Mouse (Mus musculus): Measurements from ENCODE around the gene Adgre1. TPM values are rescaled to one million over a fixed set of nuclear protein-coding genes. Genes with fewer than 3 reads are reported as not detected.
A peak's percentile ranks its signal among the peaks of the same experiment; 100 is the strongest.
"Not testable (repeated sequence)": the region's sequence is repeated elsewhere in the genome, so short reads cannot be mapped to it uniquely, and the experiment has no call there.

The Adgre1 gene
- 1.7 and 4.8 TPM in 2 replicates for polyA plus RNA-seq (2014; fragmentation: Nextera tagmentation; extraction: Ambion mirVana)

DNA sequence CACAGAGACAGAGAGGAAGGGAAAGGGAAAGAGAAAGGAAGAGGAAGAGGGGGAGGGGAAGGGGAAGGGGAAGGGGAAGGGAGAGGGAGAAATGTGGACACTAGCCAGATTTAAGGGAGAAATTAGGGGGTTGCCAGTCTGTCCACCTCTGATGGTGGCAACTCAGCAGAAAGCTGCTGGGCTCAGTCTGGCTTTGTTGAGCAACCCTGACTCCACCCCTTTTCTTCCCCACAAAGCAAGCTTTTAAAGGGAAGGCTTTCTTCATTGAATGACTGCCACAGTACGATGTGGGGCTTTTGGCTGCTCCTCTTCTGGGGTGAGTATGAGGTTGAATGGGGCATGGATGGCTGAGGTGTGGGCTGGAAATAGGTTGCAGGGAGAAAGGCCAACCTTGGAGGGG is at the start of gene Adgre1:
Adgre1 (plus strand) TSS at position 251 of the 400 bp plus-strand sequence.
- no peaks in the 10 kb centered on the region for H3K4me1 ChIP-seq (ENCODE audit: control insufficient read depth, insufficient read depth, low read length)
- H3K4me3 ChIP-seq (ENCODE audit: low read length), result no peak within 1 kb of the TSS
- no peaks in the 10 kb centered on the region for H3K27me3 ChIP-seq (ENCODE audit: control insufficient read depth, insufficient read depth, low read length)
- H3K36me3 ChIP-seq (ENCODE audit: control insufficient read depth, insufficient read depth, low read length), result no peaks in the 10 kb centered on the region
- H3K9ac ChIP-seq (ENCODE audit: low read depth, low read length), result no peak within 1 kb of the TSS
- no peak within 1 kb of the TSS for H3K4me2 ChIP-seq (replicated peaks; ENCODE audit: low read depth, low read length)
- 25% methylated on average over 1 of the region's 1 CpGs for WGBS
- H3K27ac ChIP-seq (ENCODE audit: low read depth, low read length), result no peak within 1 kb of the TSS
- no peak for ATAC-seq (ENCODE audit: low FRiP score, low TSS enrichment)
- no peaks in the 10 kb centered on the region for H3K9me3 ChIP-seq (ENCODE audit: control insufficient read depth, low read length)

DNA sequence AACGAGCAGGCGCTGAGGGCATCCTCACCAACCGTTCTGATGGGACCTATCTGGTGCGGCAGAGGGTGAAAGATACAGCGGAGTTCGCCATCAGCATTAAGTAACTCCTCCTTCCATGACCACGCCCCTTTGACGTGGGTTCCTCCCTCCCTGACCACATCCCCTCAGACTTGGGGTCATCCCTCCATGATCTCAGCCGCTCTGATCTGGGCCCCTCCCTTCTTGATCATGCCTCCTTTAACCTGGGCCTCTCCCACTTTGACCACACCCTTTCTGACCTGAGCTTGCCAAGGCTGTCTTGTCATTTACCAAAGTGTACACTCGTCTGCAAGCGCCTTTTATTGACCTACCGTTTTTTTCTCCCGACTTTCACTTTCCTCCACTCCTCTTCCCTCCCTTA is 46.7 kb upstream of the Adgre1 start:
- no peak for ATAC-seq (ENCODE audit: low FRiP score, low TSS enrichment)
- no peak overlapping the region for H3K4me3 ChIP-seq (ENCODE audit: low read length)
- no peaks in the 10 kb centered on the region for H3K9me3 ChIP-seq (ENCODE audit: control insufficient read depth, low read length)
- H3K4me2 ChIP-seq (replicated peaks; ENCODE audit: low read depth, low read length), result no peak overlapping the region
- H3K9ac ChIP-seq (ENCODE audit: low read depth, low read length), result no peak overlapping the region
- no peaks in the 10 kb centered on the region for H3K27me3 ChIP-seq (ENCODE audit: control insufficient read depth, insufficient read depth, low read length)
- no peak overlapping the region for H3K27ac ChIP-seq (ENCODE audit: low read depth, low read length)
- no peaks in the 10 kb centered on the region for H3K4me1 ChIP-seq (ENCODE audit: control insufficient read depth, insufficient read depth, low read length)
- no peaks in the 10 kb centered on the region for H3K36me3 ChIP-seq (ENCODE audit: control insufficient read depth, insufficient read depth, low read length)
- 33% methylated on average over 13 of the region's 13 CpGs for WGBS

GRCm38 (mm10) chr17:57327615-57328014 is 30.9 kb upstream of the Adgre1 start:
- Histone ChIP-seq H3K27me3 (ENCODE audit: control insufficient read depth, insufficient read depth, low read length) (no peaks in the 10 kb centered on the region), H3K36me3 (ENCODE audit: control insufficient read depth, insufficient read depth, low read length) (no peaks in the 10 kb centered on the region), H3K9ac (ENCODE audit: low read depth, low read length) (no peak overlapping the region), H3K4me3 (ENCODE audit: low read length) (no peak overlapping the region), H3K4me1 (ENCODE audit: control insufficient read depth, insufficient read depth, low read length) (0 out of 2 replicates have a peak, but pooled peaks cover 5% of the 10 kb centered on the region), H3K9me3 (ENCODE audit: control insufficient read depth, low read length) (no peaks in the 10 kb centered on the region), H3K27ac (ENCODE audit: low read depth, low read length) (no peak overlapping the region), H3K4me2 (replicated peaks; ENCODE audit: low read depth, low read length) (no peak overlapping the region)
- no peak for ATAC-seq (ENCODE audit: low FRiP score, low TSS enrichment)
- 67% methylated on average over 8 of the region's 8 CpGs for WGBS

DNA sequence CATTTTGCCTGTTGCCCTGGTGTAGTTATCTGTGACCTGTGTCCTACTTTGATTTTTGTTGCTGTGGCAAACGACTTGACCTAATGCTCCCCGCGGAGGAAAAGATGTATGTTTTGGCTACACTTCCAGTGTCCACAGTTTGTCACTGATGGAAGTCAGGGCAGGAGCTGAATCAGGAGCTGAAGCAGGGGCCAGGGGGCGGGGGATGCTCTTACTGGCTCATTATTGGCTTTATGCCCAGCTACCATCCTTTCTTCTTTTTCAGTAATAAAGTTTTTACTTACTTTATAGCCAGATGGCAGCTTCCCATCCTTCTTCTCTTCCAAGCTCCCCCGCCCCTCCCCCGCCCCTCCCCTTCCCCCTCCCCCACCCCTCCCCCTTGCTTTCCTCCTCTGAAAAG is 29.5 kb upstream of the Adgre1 start:
- no peak; the same call in 1 of the 2 replicates for ATAC-seq (ENCODE audit: low FRiP score, low TSS enrichment)
- WGBS, result 40% methylated on average over 5 of the region's 6 CpGs
- Histone ChIP-seq H3K4me2 (replicated peaks; ENCODE audit: low read depth, low read length) (no peak overlapping the region), H3K27ac (ENCODE audit: low read depth, low read length) (no peak overlapping the region), H3K9ac (ENCODE audit: low read depth, low read length) (no peak overlapping the region), H3K36me3 (ENCODE audit: control insufficient read depth, insufficient read depth, low read length) (no peaks in the 10 kb centered on the region), H3K9me3 (ENCODE audit: control insufficient read depth, low read length) (no peaks in the 10 kb centered on the region), H3K4me1 (ENCODE audit: control insufficient read depth, insufficient read depth, low read length) (0 out of 2 replicates have a peak, but pooled peaks cover 5% of the 10 kb centered on the region), H3K27me3 (ENCODE audit: control insufficient read depth, insufficient read depth, low read length) (no peaks in the 10 kb centered on the region), H3K4me3 (ENCODE audit: low read length) (no peak overlapping the region)

DNA sequence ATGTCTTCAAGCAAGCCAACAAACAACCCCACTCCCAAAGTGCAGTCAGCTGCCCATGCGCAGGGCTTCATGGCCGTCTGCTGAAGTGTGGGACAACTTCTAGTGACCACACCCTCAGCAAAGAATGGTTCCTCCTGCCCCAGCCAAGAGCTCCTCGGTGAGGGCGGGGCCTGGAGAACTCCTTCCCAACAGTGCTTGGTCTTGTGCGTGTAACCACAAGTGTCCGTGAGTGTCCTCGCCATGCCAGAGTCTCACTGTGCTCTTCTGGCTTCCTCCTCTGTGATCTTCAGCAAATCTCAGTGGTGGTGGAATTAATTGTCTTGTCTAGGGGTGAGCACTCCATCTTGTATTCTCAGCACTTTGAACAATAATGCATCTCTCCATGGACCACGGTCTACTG is 27.5 kb upstream of the Adgre1 start:
- ATAC-seq (ENCODE audit: low FRiP score, low TSS enrichment), result no peak
- Histone ChIP-seq H3K9me3 (ENCODE audit: control insufficient read depth, low read length) (no peaks in the 10 kb centered on the region), H3K4me2 (replicated peaks; ENCODE audit: low read depth, low read length) (no peak overlapping the region), H3K4me3 (ENCODE audit: low read length) (no peak overlapping the region), H3K4me1 (ENCODE audit: control insufficient read depth, insufficient read depth, low read length) (0 out of 2 replicates have a peak, but pooled peaks cover 5% of the 10 kb centered on the region), H3K9ac (ENCODE audit: low read depth, low read length) (no peak overlapping the region), H3K27ac (ENCODE audit: low read depth, low read length) (no peak overlapping the region), H3K27me3 (ENCODE audit: control insufficient read depth, insufficient read depth, low read length) (no peaks in the 10 kb centered on the region), H3K36me3 (ENCODE audit: control insufficient read depth, insufficient read depth, low read length) (no peaks in the 10 kb centered on the region)
- WGBS, result 89% methylated on average over 8 of the region's 8 CpGs

GRCm38 (mm10) chr17:57332241-57332640 is 26.2 kb upstream of the Adgre1 start:
- no peak for ATAC-seq (ENCODE audit: low FRiP score, low TSS enrichment)
- 77% methylated on average over 4 of the region's 4 CpGs for WGBS
- no peaks in the 10 kb centered on the region for H3K27me3 ChIP-seq (ENCODE audit: control insufficient read depth, insufficient read depth, low read length)

GRCm38 (mm10) chr17:57334001-57334760 is 24.3 kb upstream of the Adgre1 start:
- no peak overlapping the region for H3K27ac ChIP-seq (ENCODE audit: low read depth, low read length)
- H3K9me3 ChIP-seq (ENCODE audit: control insufficient read depth, low read length), result no peaks in the 10 kb centered on the region
- no peak overlapping the region for H3K9ac ChIP-seq (ENCODE audit: low read depth, low read length)
- no peaks in the 10 kb centered on the region for H3K27me3 ChIP-seq (ENCODE audit: control insufficient read depth, insufficient read depth, low read length)
- 65% methylated on average over 9 of the region's 9 CpGs for WGBS
- H3K4me2 ChIP-seq (replicated peaks; ENCODE audit: low read depth, low read length), result no peak overlapping the region
- ATAC-seq (ENCODE audit: low FRiP score, low TSS enrichment), result peak; percentile 21; the same call in 1 of the 2 replicates
- no peaks in the 10 kb centered on the region for H3K36me3 ChIP-seq (ENCODE audit: control insufficient read depth, insufficient read depth, low read length)
- no peak overlapping the region for H3K4me3 ChIP-seq (ENCODE audit: low read length)
- H3K4me1 ChIP-seq (ENCODE audit: control insufficient read depth, insufficient read depth, low read length), result 0 out of 2 replicates have a peak, but pooled peaks cover under 1% of the 10 kb centered on the region

More at GRCm38 (mm10) chr17:57332241-57332640, 26.2 kb upstream of the Adgre1 start:
- H3K36me3 ChIP-seq (ENCODE audit: control insufficient read depth, insufficient read depth, low read length), result no peaks in the 10 kb centered on the region
- no peak overlapping the region for H3K4me3 ChIP-seq (ENCODE audit: low read length)
- no peak overlapping the region for H3K9ac ChIP-seq (ENCODE audit: low read depth, low read length)
- H3K4me1 ChIP-seq (ENCODE audit: control insufficient read depth, insufficient read depth, low read length), result 0 out of 2 replicates have a peak, but pooled peaks cover 5% of the 10 kb centered on the region
- no peak overlapping the region for H3K27ac ChIP-seq (ENCODE audit: low read depth, low read length)
- H3K4me2 ChIP-seq (replicated peaks; ENCODE audit: low read depth, low read length), result no peak overlapping the region
- H3K9me3 ChIP-seq (ENCODE audit: control insufficient read depth, low read length), result no peaks in the 10 kb centered on the region

- no peaks in the 10 kb centered on the region for H3K27me3 ChIP-seq (ENCODE audit: control insufficient read depth, insufficient read depth, low read length)
- 7% methylated on average over 16 of the region's 16 CpGs for WGBS
- no peak overlapping the region for H3K4me2 ChIP-seq (replicated peaks; ENCODE audit: low read depth, low read length)
- no peak overlapping the region for H3K9ac ChIP-seq (ENCODE audit: low read depth, low read length)
- no peaks in the 10 kb centered on the region for H3K9me3 ChIP-seq (ENCODE audit: control insufficient read depth, low read length)
- no peaks in the 10 kb centered on the region for H3K4me1 ChIP-seq (ENCODE audit: control insufficient read depth, insufficient read depth, low read length)
- no peak overlapping the region for H3K4me3 ChIP-seq (ENCODE audit: low read length)
- H3K27ac ChIP-seq (ENCODE audit: low read depth, low read length), result no peak overlapping the region
- H3K36me3 ChIP-seq (ENCODE audit: control insufficient read depth, insufficient read depth, low read length), result no peaks in the 10 kb centered on the region
- ATAC-seq (ENCODE audit: low FRiP score, low TSS enrichment), result peak; percentile 40
Measured at GRCm38 (mm10) chr17:57334761-57335150, 23.7 kb upstream of the Adgre1 start.

GRCm38 (mm10) chr17:57335194-57335593 is 23.3 kb upstream of the Adgre1 start:
- not testable (repeated sequence) for H3K4me3 ChIP-seq (ENCODE audit: low read length); H3K4me2 ChIP-seq (replicated peaks; ENCODE audit: low read depth, low read length); H3K9ac ChIP-seq (ENCODE audit: low read depth, low read length); ATAC-seq (ENCODE audit: low FRiP score, low TSS enrichment); H3K4me1 ChIP-seq (ENCODE audit: control insufficient read depth, insufficient read depth, low read length); H3K27me3 ChIP-seq (ENCODE audit: control insufficient read depth, insufficient read depth, low read length); H3K36me3 ChIP-seq (ENCODE audit: control insufficient read depth, insufficient read depth, low read length); H3K27ac ChIP-seq (ENCODE audit: low read depth, low read length); H3K9me3 ChIP-seq (ENCODE audit: control insufficient read depth, low read length)
- 78% methylated on average over 9 of the region's 9 CpGs for WGBS

Measured in kidney, embryonic 14.5 days (tissue).